Mouse (Mus musculus): ENCODE measurements around the gene 1700025G04Rik. TPM values are rescaled to one million over a fixed set of nuclear protein-coding genes. Genes with fewer than 3 reads are reported as not detected.

The 1700025G04Rik gene
- polyA plus RNA-seq, 1 experiment = 17.4 TPM

DNA sequence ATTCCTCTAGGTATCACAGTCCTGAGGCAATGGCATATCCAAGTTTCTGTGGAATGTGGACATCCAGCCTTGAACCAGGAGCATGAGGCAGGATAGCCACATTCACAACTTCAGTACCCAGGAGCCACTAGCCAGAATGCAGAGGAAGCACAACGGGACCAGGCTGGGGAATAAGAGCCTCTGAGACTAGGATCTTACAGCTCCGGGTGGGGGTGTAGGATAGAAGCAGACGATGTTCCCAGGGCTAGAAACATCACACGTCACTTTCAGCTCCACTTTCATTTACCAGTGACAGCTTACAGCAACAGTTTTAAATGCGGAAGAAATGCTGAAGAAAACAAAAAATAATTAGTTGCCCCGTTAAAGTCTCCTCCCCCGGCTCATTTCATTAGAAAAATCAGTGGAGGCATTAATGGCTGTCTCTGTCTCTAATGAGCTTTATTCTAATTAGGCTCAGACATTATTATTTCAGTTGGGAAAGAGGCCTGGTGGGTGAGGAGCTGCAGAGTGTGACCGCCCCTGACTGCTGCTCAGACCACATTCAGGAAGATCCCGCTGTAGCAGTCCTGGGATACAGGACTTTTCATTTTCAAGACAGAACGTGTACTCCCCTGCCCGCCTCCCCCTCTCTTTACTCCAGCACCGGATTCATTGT is 189.1 kb downstream of the 1700025G04Rik start:
- no peak for DNase-seq (ENCODE audit: low spot score)

DNA sequence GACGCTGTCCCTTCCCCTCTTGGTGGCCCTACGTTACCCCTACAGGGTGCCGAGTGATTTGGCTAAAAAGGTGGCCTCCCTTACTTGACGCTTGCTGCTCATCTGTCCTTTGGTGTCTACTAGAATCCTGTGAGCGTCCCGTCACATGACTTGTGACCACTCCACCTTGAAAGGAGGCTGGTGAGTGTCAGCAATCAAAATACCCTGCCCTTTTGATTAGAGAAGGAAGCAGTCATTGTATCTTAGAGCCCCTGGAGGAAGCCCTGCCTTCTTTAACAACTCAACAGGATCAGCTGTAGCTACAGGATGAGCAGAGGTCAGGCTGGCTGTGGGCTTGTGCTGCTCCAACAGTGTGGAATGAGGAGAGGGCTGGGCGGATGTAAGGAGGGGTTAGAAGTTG is 190.0 kb downstream of the 1700025G04Rik start:
- no peak for DNase-seq (ENCODE audit: low spot score)

- no peak for DNase-seq (ENCODE audit: low spot score)
Measured at GRCm38 (mm10) chr1:151895406-151895805, 194.5 kb downstream of the 1700025G04Rik start.

- DNase-seq (ENCODE audit: low spot score) = no peak
Measured at GRCm38 (mm10) chr1:151893976-151894375, 195.9 kb downstream of the 1700025G04Rik start.

- DNase-seq (ENCODE audit: low spot score) = no peak
Measured at GRCm38 (mm10) chr1:151892008-151892407, 197.9 kb downstream of the 1700025G04Rik start.

GRCm38 (mm10) chr1:151891194-151891593 is 198.7 kb downstream of the 1700025G04Rik start:
- no peak for DNase-seq (ENCODE audit: low spot score)

DNA sequence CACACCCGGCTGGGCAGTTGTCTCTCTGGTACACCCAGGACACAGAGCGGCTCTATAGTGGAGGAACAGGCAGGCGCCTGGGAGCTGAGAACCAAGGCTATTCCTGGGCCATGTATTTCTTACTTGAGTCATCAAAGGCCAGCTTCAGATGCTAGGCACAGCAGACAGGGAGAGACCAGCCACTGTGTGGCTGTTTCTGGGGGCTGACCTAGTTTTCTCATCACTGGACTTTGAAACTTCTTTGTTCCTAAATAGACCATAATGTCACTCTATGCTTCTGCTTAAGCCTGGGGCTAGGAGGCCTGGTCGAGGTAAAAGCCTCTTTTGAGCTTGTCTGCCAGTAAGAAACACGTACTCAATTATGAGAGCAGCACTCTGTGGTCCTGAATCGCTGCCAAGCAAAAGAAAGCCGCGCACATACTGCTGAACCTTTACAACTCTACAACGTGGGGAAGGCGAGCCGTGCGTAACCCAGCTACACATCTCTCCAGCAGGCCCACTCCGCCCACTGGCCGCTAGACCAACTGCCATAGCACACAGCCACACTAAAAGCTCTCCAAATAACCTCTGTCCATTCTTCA is 199.8 kb downstream of the 1700025G04Rik start:
- DNase-seq (ENCODE audit: low spot score) = no peak

- DNase-seq (ENCODE audit: low spot score) = no peak
Measured at GRCm38 (mm10) chr1:151887631-151888030, 202.3 kb downstream of the 1700025G04Rik start.

DNA sequence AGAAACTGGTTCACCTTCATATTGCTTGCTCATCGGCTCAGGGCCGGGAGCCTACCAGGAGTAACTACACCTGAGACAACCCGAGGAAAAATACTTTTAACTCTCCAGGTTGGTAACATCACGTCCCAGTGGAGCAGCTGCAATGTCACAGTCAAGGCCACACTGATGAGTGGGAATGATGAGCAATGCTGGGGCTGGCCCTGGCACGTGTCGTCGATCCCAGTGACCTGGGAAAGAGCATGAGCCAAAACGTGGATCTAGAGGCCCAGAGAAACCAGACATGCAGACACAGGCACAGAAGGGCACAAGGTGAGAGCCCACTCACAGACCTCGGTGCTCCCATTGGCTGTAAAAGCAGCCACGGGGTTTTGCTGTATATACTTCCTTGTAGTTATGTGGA is 202.8 kb downstream of the 1700025G04Rik start:
- DNase-seq (ENCODE audit: low spot score) = no peak

GRCm38 (mm10) chr1:151886171-151886570 is 203.8 kb downstream of the 1700025G04Rik start:
- DNase-seq (ENCODE audit: low spot score) = no peak

- DNase-seq (ENCODE audit: low spot score) = no peak
Measured at GRCm38 (mm10) chr1:151881253-151881652, 208.7 kb downstream of the 1700025G04Rik start.

DNA sequence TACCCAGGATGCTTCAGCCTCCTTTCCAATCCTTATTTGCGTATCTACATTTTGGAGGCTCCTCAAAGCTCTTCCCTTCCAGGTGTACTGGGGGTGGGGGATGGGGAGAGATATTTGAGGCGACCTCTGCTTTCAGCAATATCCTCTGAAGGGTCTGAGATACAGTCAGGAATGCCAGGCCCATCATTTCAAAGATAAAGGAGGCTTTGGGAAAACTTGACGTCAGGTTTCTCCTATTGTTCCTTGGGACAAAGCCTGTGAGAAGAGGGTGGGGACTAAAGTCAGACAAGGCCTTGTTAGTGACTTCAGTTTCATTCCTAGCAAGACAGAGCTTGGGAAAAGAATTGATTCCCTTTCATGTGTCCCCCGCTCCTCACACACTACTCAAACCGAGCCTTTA is 209.2 kb downstream of the 1700025G04Rik start:
- no peak for DNase-seq (ENCODE audit: low spot score)

GRCm38 (mm10) chr1:151879966-151880365 is 210.0 kb downstream of the 1700025G04Rik start:
- DNase-seq (ENCODE audit: low spot score) = no peak

- DNase-seq (ENCODE audit: low spot score) = no peak
Measured at GRCm38 (mm10) chr1:151879308-151879850, 210.5 kb downstream of the 1700025G04Rik start.

DNA sequence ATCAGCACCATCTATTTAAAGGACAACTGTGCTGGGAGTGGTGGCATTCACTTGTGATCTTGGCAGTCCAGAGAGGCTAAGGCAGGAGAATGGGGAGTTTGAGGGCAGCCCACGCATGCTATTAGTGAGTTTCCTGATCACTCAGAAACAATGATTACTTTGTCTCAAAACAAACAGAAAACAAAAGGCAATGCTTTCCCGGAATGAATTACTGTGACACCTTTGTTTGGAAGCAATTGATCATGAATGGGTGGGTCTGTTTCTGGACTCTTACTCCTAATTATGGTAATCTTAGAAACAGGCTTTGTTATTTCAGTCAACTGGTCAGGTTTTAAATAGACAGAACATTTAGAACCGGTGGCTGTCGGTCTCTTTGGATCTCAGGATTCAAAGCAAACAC is 211.5 kb downstream of the 1700025G04Rik start:
- no peak for DNase-seq (ENCODE audit: low spot score)

- DNase-seq (ENCODE audit: low spot score) = no peak
Measured at GRCm38 (mm10) chr1:151872971-151873370, 217.0 kb downstream of the 1700025G04Rik start.

GRCm38 (mm10) chr1:151864326-151864725 is 225.6 kb downstream of the 1700025G04Rik start:
- DNase-seq (ENCODE audit: low spot score) = no peak

DNA sequence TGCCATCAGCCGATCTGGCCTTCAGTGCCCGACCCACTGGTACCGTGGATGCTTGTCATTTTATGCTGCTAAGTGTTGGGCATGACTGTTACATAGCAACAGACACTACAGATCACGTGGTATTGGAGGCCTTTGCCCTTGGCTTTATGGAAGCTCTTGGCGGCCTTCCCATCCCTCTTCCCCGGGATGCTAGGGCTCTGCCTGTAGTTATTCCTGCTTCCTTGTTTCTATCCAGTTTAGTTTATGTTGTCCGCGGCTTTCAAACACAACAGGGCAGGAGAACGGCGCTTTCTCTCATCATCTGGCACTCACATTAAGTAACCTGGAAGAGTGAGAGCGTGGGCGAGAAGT is 226.2 kb downstream of the 1700025G04Rik start:
- DNase-seq (ENCODE audit: low spot score) = no peak

- no peak for DNase-seq (ENCODE audit: low spot score)
Measured at GRCm38 (mm10) chr1:151863135-151863796, 226.7 kb downstream of the 1700025G04Rik start.

DNA sequence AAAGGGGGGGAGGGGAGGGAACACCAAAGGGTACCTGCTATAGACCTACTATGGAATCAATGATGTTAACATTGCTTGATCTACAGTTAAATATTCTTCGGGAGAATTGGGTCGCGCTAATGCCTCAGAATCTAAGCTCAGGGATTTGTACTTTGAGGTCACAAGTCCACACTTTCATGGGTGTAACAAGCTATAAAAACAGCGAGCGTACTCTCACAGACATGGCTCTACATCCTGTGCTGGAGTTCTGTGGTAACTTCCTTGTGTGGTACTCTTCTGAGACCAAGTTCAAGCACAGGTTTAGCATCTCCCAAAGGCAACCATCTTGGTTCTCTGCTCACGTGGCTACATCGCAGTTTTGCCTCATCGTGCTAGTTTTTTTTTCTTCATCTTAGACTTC is 227.8 kb downstream of the 1700025G04Rik start:
- DNase-seq (ENCODE audit: low spot score) = no peak

- no peak for DNase-seq (ENCODE audit: low spot score)
Measured at GRCm38 (mm10) chr1:151861334-151861995, 228.5 kb downstream of the 1700025G04Rik start.

DNA sequence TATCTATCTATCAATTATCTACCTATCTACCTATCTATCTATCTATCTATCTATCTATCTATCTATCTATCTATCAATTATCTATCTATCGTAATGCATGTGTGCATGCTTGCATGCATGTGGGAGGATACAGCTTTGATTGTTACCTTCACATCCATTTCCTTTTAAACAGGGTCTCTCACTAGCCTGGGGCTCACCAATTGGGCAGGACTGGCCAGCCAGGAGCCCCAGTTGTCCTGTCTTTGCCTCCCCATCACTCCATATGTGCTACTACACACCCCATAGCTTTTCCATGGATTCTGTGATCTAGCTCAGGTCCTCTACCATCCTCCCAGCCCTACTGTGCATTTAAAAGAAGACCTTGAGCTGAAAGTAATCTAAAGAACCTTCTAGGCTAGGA is 231.5 kb downstream of the 1700025G04Rik start:
- DNase-seq (ENCODE audit: low spot score) = no peak
